Mouse (Mus musculus) kidney, postnatal 36 days (tissue): ENCODE data around the gene Sv2b.
"Not testable (repeated sequence)": the region's sequence is repeated elsewhere in the genome, so short reads cannot be mapped to it uniquely, and the experiment has no call there.

Experiments used
- DNase-seq, 2 experiments: peaks; one replicate each; pipeline ENCODE4 v3.0.0; 2021 to 2022; ENCODE audit warnings: mixed read lengths in 2 of 2

The Sv2b gene

DNA sequence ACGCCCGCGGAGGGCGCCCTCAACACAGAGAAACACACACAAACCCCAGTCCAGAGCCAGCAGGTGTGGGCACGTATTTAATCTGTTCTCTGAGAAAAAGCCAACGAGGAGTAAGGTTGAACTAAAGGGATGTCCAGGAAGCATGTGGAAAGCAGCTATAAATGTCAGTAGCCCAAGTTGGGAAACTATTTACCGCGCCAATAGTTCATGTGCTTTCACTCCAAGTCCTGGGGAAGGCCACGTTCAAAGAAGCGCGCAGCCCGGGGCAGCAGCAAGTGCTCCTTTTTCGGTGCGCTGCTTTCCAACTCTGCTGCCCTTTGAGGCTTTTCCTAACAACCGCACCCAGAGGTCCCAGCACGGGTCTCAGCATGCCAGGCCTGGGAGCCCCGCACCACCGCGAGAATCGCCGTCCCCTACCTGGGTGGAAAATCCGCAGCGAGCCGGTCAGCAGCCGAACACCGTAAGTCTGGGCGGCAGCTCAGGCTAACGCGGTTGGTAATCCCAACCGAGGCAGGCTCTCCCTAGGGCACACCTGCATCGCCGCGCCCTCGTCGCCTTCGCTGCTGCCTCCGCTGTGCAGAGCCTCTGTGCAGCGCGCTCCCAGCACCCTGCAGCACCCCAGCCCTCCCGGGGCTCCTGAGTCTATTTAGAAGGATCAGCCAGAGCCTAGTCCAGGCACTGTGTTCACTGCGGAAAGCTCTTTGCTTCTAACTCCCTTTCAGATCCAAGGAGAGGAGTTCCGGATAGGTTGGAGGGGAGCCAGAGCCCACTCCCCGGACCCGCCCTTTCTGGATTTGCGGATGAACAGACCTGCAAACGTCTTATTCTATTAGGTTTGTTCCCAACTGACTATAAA, at the start of gene Sv2b:
Sv2b (minus strand) TSS at position 806 of the 856 bp plus-strand sequence.
- DNase-seq = peak in 1 of 2 experiments; percentile 10

DNA sequence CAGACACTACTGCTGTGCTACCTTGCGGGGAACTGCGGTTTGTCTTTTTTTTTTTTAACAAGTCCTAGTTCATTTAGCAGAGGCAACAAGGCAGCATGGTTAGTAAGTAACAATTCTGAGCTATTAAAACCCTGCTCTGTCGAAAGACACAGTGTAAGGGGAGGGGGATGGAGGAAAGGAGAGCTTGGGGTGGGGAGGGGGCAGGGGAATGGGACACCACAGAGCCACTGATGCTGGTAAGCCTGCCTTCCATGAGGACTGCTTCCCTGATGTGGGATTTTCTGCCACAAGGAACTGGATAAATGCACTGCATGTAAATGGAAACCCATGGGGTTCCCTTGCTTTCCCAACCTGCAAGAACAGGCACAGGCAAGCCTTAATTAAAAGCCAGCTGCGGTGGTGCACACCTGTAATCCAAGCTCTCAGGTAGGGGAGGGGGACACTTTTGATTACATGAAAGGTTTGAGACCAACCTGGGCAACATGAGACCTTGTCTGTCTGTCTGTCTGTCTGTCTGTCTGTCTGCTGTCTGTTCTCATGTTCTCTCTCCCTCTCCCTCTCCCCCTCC, 49.3 kb upstream of the Sv2b start:
- DNase-seq = no peak

DNA sequence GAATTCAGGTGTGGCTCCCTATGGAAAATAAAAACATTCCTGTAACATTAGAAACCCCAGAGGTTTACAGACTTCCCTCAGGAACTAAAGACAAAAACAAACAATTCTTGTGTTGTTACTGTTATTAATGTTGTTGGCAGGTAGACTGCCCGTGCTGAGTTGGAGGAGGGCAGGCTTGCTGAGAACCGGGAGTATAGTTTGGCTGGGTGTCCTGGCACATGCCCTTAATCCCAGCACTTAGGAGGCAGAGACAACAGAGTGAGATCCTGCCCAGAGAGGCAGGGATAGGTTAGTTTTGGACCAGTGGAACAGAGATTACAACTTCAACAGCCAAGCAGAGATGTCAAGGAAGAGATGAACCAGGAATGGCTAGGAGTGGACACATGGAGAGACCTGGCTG, 46.5 kb upstream of the Sv2b start:
- no peak for DNase-seq

GRCm38 (mm10) chr7:75352777-75353374, 43.8 kb upstream of the Sv2b start:
- DNase-seq = no peak

DNA sequence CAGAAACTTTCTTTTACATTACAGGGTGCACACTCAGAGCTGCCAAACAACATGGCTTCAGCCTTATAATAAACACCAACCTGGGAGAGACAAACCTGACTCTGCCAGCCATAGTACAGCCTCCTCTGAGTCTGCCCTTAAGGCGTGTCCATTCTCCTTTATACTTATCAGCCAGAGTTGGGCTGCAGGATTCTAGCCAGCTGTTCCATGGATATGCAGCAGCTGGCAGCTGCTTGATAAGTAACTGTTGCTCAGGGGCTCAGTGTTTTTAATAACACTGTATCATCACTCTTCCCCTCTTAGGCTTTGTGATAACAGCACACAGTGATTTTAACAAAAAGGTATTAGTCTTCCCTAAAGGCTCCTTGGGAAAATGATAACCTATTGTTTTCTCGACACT, 41.1 kb upstream of the Sv2b start:
- no peak for DNase-seq

DNA sequence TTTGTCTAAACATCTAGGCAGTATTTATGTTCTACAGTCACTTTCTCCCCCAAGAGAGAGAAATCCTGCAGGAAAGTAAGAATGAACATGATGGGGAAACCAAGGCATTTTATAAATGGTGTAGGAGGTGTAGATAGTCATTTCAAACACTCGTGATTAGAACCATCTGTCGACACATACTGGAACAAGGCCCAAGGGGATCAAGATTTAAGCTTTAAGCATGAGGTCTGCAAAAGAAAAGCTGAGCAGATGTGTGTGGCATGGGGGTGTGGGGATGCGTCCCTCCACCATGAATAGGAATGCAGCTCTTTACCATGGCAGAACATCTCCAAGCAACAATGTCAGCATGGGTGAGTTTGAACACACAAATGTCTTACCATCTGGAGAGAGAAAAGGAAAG, 23.2 kb upstream of the Sv2b start:
- DNase-seq = no peak

- DNase-seq = no peak
These were observed 20.7 kb upstream of the Sv2b start for GRCm38 (mm10) chr7:75329740-75330142.

DNA sequence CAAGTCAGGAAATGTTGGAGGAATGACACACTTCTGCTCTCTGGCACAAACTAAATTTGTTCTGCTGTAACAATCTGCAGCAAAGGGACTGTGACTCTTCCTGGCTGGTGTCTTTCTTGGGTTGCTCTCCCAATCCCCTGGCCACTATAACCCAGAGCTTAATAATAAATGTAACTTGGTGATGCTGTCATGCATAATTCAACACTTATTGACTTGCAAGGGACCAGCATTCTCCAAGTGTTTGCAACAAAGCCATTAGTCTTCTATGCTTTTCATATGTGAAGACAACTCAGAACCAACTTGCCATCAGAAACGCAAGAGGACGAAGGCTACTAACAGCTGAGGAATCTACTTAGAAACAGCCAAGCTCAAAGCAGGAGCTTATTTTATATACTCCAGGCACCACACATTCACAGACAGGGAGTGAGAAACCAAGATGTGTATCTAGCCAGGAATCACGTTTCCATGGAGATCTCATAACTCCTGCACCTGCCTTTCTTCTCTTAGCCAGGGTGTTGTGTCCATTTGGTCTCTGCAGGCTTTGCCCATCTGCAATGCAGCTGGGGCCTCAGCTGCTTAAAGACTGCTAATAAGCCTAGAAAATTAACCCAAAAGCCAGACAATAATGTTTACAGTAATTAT, 19.8 kb upstream of the Sv2b start:
- DNase-seq = no peak

DNA sequence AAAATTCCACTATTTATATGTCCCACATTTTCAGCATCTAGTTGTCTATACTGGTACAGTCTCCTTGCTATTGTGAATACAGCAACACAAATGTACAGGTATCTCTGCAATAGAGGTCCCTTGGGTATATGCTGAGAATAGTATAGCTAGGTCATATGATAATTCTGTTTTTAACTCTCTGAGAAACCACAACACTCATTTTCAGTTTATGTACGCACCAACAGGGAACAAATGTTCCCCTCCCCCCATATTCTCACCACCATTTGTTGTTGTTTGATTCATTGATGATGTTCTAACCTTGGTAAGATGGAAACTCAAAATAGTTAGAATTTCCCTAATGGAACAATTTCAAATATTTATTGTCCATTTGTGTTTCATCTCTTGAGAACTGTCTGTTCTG, 16.2 kb upstream of the Sv2b start:
- DNase-seq = no peak

- not testable (repeated sequence) for DNase-seq
These were observed 13.7 kb upstream of the Sv2b start for GRCm38 (mm10) chr7:75322742-75323141.

GRCm38 (mm10) chr7:75320009-75320408, 10.9 kb upstream of the Sv2b start:
- DNase-seq = no peak

DNA sequence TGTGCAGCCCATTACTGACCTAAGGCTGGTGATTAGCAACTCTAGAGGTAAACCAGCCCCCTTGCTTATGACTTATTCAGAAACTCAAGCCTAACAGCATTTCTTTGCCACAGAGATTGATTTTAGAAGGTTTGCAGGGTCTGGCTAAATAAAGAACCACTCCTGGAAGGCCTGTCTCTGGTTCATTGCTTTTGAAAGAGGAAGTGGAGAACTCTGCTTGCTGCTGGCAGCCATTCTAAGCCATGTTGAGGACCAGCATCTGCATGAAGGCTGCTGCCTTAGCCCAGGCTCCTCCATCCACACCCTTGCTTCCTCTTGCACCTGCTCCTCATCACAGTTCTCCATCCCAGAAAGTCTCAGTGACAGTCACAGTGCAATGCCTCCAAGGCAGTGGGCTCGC, 9.3 kb upstream of the Sv2b start:
- no peak for DNase-seq

DNA sequence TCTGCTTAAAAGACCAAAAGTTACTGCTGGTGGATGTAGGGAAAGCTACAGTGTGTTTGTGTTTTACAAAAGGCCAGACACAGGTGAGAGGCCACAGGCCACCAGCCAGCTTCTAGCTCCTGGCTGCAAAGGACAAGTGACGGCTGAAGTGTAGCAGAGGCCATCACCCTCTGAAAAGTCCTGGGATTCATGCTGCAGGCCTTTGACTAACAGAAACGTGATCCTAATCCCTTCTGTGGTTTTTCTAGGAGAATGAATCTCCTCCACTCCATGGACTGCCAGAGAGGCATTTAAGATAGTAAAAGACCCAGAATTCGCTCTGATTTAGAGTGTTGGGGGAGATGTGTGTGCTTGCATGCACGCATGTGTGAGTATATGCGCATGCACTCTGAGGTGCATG, 5.8 kb upstream of the Sv2b start:
- DNase-seq = no peak

DNA sequence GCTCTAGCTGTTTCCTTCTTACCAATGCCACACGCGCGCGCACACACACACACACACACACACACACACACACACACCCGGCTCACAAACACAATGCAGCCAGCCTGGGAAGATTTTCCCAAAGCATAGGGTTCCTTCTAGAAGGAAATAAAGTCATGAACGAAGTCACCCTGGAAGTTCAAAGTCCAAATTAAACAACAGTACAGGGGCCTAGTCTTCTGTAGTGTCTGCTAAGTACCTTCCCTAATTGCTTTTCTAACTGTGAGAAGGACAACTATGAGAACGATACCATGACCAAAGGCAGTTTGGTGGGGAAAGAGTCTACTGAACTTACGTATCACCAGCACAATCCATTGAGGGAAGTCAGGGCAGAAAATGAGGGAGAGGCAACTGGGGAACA, 508 bp upstream of the Sv2b start:
- no peak for DNase-seq

DNA sequence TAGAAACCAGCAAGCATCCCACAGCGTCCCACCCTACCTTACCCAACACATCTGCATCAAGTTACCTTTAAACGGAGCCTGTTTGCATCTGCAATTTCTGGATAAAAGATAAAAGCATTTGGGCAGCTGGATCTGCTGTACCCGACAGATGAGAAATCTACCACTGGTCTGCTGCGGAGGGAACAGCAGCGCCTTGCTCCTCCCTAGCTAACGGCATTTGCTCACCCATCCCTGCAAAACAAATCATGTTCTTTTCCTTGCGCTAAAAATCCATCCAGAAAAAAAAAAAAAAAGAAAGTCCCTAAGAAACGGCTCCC, 964 bp downstream of the Sv2b start:
- DNase-seq = no peak

DNA sequence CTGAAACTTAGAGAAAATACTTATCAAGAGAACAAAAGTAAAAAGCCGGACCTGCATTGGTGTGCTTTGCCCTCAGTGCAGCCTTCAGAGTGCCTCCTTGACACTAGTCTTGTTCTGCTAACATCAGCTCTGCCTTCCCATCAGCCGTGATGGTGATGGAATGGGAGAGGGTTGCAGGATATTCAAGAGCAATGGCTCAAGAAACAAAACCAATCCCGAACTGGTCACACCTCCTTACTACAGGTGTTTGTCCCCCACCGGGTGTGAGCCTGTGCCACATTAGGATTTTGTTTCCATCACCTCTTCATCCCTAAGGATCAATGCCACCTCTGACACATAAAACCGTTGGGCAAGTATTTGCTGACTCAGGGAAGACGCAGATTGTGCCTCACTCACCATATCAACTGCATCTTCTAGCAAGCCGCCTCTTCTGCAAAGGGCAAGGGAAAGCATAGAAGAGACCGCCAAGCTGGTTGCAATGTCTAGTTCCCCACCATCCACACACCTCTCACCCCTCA, 1.4 kb downstream of the Sv2b start:
- no peak for DNase-seq

GRCm38 (mm10) chr7:75305901-75306465, 3.1 kb downstream of the Sv2b start:
- no peak for DNase-seq

GRCm38 (mm10) chr7:75302523-75303215, 6.4 kb downstream of the Sv2b start:
- no peak for DNase-seq

DNA sequence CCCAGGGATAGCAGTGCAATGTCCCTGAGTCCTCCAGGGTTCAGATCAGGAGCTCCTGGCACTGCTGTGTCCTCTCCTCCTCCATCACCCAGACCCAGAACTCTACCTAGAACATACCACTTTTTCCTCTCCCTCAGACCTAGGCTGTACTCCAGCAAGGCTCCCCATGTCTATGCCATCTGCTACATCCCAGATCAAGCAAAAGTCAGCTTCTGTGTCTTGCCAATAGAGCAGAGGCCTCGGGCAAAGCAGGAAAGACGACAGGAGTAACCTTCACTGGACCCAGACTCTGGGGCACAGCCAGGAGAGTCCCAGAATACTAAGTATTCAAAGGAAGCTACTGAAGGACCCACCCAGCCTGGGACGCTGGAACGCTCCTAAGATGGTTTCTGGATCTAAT, 9.8 kb downstream of the Sv2b start:
- DNase-seq = no peak

DNA sequence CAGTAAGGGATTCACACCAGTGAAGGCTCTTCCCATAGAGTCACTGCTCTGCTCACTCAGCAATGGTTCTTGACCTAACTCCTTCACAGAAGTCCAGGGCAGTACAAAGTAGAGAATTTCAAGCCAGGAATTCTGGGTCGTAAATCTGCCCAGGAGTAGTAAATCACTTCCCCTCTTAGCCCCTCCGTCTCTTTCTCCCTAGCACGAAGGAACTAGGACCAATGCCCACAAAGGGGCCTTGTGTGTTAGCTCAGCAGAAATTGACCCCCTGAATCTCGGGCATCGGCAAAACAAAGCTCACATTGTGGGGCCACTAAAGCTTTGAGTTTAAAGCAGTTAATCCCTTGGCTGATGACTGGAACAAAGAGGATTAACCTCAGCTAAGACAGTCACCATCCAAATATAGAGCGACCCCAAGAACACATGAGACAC, 12.4 kb downstream of the Sv2b start:
- DNase-seq = no peak

DNA sequence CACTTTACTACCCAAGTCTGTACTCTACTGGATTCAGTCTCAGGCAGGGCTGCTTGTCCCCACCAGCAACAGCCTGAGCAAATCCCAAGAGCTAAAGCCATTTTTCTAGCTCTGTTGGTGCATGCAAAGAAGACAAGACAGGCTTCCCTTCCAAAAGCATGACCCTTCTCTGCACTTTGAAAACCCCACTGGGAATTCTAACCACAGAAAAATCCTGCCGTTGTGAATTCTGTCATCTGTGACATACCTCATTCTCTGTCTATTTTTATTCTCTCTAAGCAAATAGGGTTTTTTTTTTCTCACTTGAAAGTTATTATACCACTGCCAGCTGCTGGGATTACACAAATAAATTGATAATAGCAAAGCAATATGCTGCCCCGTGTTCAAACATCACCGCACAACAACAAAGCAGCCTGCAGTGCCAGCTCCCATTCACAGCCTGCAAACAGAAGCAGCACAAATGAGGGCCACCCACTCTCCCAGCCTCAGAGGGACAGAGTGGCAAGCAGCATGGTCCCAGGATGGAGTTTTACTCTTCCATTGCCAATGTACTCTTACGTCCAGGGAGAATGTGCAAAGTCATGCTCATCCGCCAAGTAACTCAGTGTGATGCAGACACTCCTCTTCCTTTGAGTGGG, 13.7 kb downstream of the Sv2b start:
- DNase-seq = no peak

GRCm38 (mm10) chr7:75292246-75292645, 16.8 kb downstream of the Sv2b start:
- DNase-seq = no peak
